Mouse (Mus musculus) heart, embryonic 11.5 days (tissue): Measurements from ENCODE around the gene Olfr481. TPM values are rescaled to one million over a fixed set of nuclear protein-coding genes. Genes with fewer than 3 reads are reported as not detected.

Experiments used
- ATAC-seq: fragments of 200-750 bp; cut with Nextera tagmentation; replicated peaks from 2 replicates; pipeline ENCODE4 v1.8.0; 2017; ENCODE audit warnings: moderate library complexity; ENCODE audit not compliant: insufficient number of reproducible peaks, low FRiP score, low TSS enrichment
- H3K27ac ChIP-seq: fragments of 300-500 bp; sonication (generic); 2 replicates; pipeline ENCODE4 v1.5.1; 2014; ENCODE audit warnings: mild to moderate bottlenecking, low read depth, low read length
- H3K27me3 ChIP-seq: fragments of 300-500 bp; sonication (generic); 2 replicates; pipeline ENCODE4 v1.6.1; 2014; ENCODE audit warnings: mild to moderate bottlenecking, low read length, mixed read lengths; ENCODE audit not compliant: control insufficient read depth, insufficient read depth
- H3K36me3 ChIP-seq: fragments of 300-500 bp; sonication (generic); 2 replicates; pipeline ENCODE4 v1.6.1; 2014; ENCODE audit warnings: mild to moderate bottlenecking, low read length, moderate library complexity, mixed read lengths; ENCODE audit not compliant: control insufficient read depth, insufficient read depth
- H3K4me1 ChIP-seq: fragments of 300-500 bp; sonication (generic); 2 replicates; pipeline ENCODE4 v1.6.1; 2014; ENCODE audit warnings: low read length; ENCODE audit not compliant: control insufficient read depth, insufficient read depth
- H3K4me2 ChIP-seq: fragments of 300-500 bp; sonication (generic); 2 replicates; pipeline ENCODE4 v1.6.1; 2014; ENCODE audit warnings: mild to moderate bottlenecking, moderate library complexity
- H3K4me3 ChIP-seq: fragments of 300-500 bp; sonication (generic); 2 replicates; pipeline ENCODE4 v1.5.1; 2014; ENCODE audit warnings: low read depth, low read length
- H3K9ac ChIP-seq: fragments of 300-500 bp; sonication (generic); 2 replicates; pipeline ENCODE4 v1.6.1; 2014; ENCODE audit warnings: mild to moderate bottlenecking, low read depth, low read length, moderate library complexity
- H3K9me3 ChIP-seq: fragments of 300-500 bp; sonication (generic); replicated peaks from 2 replicates; pipeline ENCODE4 v1.6.1; 2016; ENCODE audit warnings: low read length; ENCODE audit not compliant: control insufficient read depth
- WGBS: fragments of 180-500 bp; shearing (Covaris S2); extraction: QIAGEN DNeasy Blood & Tissue Kit; methylation state at CpG from one replicate; pipeline ENCODE4 v1.1.7; 2014; ENCODE audit not compliant: insufficient replicate concordance; 5-methylcytosine and 5-hydroxymethylcytosine counted together
- polyA plus RNA-seq: library from polyadenylated mRNA; unstranded; fragments of >200 nt; fragmentation: Nextera tagmentation; extraction: Ambion mirVana; gene quantifications from 2 replicates; pipeline ENCODE4 v1.2.1, GENCODE M21; 2014

Olfr481 gene
- not detected in 2 replicates for polyA plus RNA-seq

- Histone ChIP-seq H3K36me3 (no peaks in the 10 kb centered on the region), H3K4me1 (no peaks in the 10 kb centered on the region), H3K27ac (no peak within 1 kb of the TSS), H3K4me3 (no peak within 1 kb of the TSS), H3K9me3 (no peaks in the 10 kb centered on the region), H3K4me2 (no peak within 1 kb of the TSS), H3K27me3 (no peaks in the 10 kb centered on the region), H3K9ac (no peak within 1 kb of the TSS)
- ATAC-seq: no peak
Observed at GRCm38 (mm10) chr7:108079555-108079954, at the start of gene Olfr481. TSS of gene Olfr481 (plus strand) at chr7:108079855.

- Histone ChIP-seq H3K9ac (no peak within 1 kb of the TSS), H3K4me2 (no peak within 1 kb of the TSS), H3K4me1 (no peaks in the 10 kb centered on the region), H3K27me3 (no peaks in the 10 kb centered on the region), H3K4me3 (no peak within 1 kb of the TSS), H3K27ac (no peak within 1 kb of the TSS), H3K36me3 (no peaks in the 10 kb centered on the region), H3K9me3 (no peaks in the 10 kb centered on the region)
- WGBS: 63% methylated on average over 3 of the region's 3 CpGs
- ATAC-seq: no peak
Observed at GRCm38 (mm10) chr7:108033889-108034288, 45.8 kb upstream of the Olfr481 start, which contains the start of gene Olfr478. TSS of gene Olfr478 (minus strand) at chr7:108033989.

- Histone ChIP-seq H3K9ac (no peak within 1 kb of the TSS), H3K36me3 (no peaks in the 10 kb centered on the region), H3K4me2 (no peak within 1 kb of the TSS), H3K9me3 (no peaks in the 10 kb centered on the region), H3K4me1 (no peaks in the 10 kb centered on the region), H3K27ac (no peak within 1 kb of the TSS), H3K27me3 (no peaks in the 10 kb centered on the region), H3K4me3 (no peak within 1 kb of the TSS)
- WGBS: 76% methylated on average over 2 of the region's 2 CpGs
- ATAC-seq: no peak
Observed at GRCm38 (mm10) chr7:108050393-108050792, 29.3 kb upstream of the Olfr481 start, which contains the start of gene Olfr479. TSS of gene Olfr479 (plus strand) at chr7:108050693.

GRCm38 (mm10) chr7:108067246-108067645 lies 12.4 kb upstream of the Olfr481 start, which contains the start of gene Olfr480:
TSS of gene Olfr480 (minus strand) at chr7:108067346.
- Histone ChIP-seq H3K27ac (no peak within 1 kb of the TSS), H3K4me1 (no peaks in the 10 kb centered on the region), H3K4me3 (no peak within 1 kb of the TSS), H3K27me3 (no peaks in the 10 kb centered on the region), H3K9me3 (no peaks in the 10 kb centered on the region), H3K36me3 (no peaks in the 10 kb centered on the region), H3K9ac (no peak within 1 kb of the TSS), H3K4me2 (no peak within 1 kb of the TSS)
- ATAC-seq: no peak
- WGBS: 70% methylated on average over 1 of the region's 1 CpGs

- Histone ChIP-seq H3K9ac (no peak within 1 kb of the TSS), H3K4me1 (no peaks in the 10 kb centered on the region), H3K4me2 (no peak within 1 kb of the TSS), H3K9me3 (no peaks in the 10 kb centered on the region), H3K36me3 (no peaks in the 10 kb centered on the region), H3K27me3 (no peaks in the 10 kb centered on the region), H3K27ac (no peak within 1 kb of the TSS), H3K4me3 (no peak within 1 kb of the TSS)
- ATAC-seq: no peak
- 69% methylated on average over 1 of the region's 1 CpGs for WGBS
Observed at GRCm38 (mm10) chr7:108097486-108097885, 17.8 kb downstream of the Olfr481 start, which contains the start of gene Olfr482. TSS of gene Olfr482 (minus strand) at chr7:108097586.

- 74% methylated on average over 1 of the region's 1 CpGs for WGBS
- Histone ChIP-seq H3K4me3 (no peak within 1 kb of the TSS), H3K36me3 (no peaks in the 10 kb centered on the region), H3K9ac (no peak within 1 kb of the TSS), H3K4me1 (no peaks in the 10 kb centered on the region), H3K9me3 (no peaks in the 10 kb centered on the region), H3K27ac (no peak within 1 kb of the TSS), H3K4me2 (no peak within 1 kb of the TSS), H3K27me3 (no peaks in the 10 kb centered on the region)
- no peak for ATAC-seq
Observed at GRCm38 (mm10) chr7:108100549-108100948, 20.9 kb downstream of the Olfr481 start, which contains the start of gene Olfr483. TSS of gene Olfr483 (plus strand) at chr7:108100849.

- no peak overlapping the region for H3K4me3 ChIP-seq
- no peak overlapping the region for H3K27ac ChIP-seq
- no peaks in the 10 kb centered on the region for H3K4me1 ChIP-seq
- H3K9me3 ChIP-seq: no peaks in the 10 kb centered on the region
- H3K9ac ChIP-seq: no peak overlapping the region
- WGBS: 12% methylated on average over 1 of the region's 1 CpGs
- ATAC-seq: no peak
- H3K36me3 ChIP-seq: no peaks in the 10 kb centered on the region
- no peaks in the 10 kb centered on the region for H3K27me3 ChIP-seq
- no peak overlapping the region for H3K4me2 ChIP-seq
Observed at GRCm38 (mm10) chr7:108120681-108121080, 41.0 kb downstream of the Olfr481 start.

- WGBS: 55% methylated on average over 1 of the region's 1 CpGs
Observed at GRCm38 (mm10) chr7:108121416-108121815, 41.8 kb downstream of the Olfr481 start.

GRCm38 (mm10) chr7:108127349-108127748 lies 47.7 kb downstream of the Olfr481 start, which contains the start of gene Olfr484:
TSS of gene Olfr484 (minus strand) at chr7:108127449.
- Histone ChIP-seq H3K4me3 (no peak within 1 kb of the TSS), H3K4me2 (no peak within 1 kb of the TSS), H3K36me3 (no peaks in the 10 kb centered on the region), H3K9me3 (no peaks in the 10 kb centered on the region), H3K9ac (no peak within 1 kb of the TSS), H3K27me3 (no peaks in the 10 kb centered on the region), H3K27ac (no peak within 1 kb of the TSS), H3K4me1 (no peaks in the 10 kb centered on the region)
- no peak for ATAC-seq

More at GRCm38 (mm10) chr7:108121416-108121815, 41.8 kb downstream of the Olfr481 start:
- no peak for ATAC-seq
- Histone ChIP-seq H3K4me2 (no peak overlapping the region), H3K27me3 (no peaks in the 10 kb centered on the region), H3K9ac (no peak overlapping the region), H3K4me1 (no peaks in the 10 kb centered on the region), H3K4me3 (no peak overlapping the region), H3K27ac (no peak overlapping the region), H3K36me3 (no peaks in the 10 kb centered on the region), H3K9me3 (no peaks in the 10 kb centered on the region)
